Mouse (Mus musculus): ENCODE measurements around the gene Gm20388. TPM values are rescaled to one million over a fixed set of nuclear protein-coding genes. Genes with fewer than 3 reads are reported as not detected.
A peak's percentile ranks its signal among the peaks of the same experiment; 100 is the strongest.

The Gm20388 gene
- polyA plus RNA-seq, 1 experiment from 2014 or later = not detected

GRCm38 (mm10) chr8:121480411-121481031 lies 1569.9 kb downstream of the Gm20388 start:
- no peak for ATAC-seq
- H3K4me3 ChIP-seq (ENCODE audit: low read depth, low read length) = no peak overlapping the region
- H3K4me1 ChIP-seq (replicated peaks; ENCODE audit: control insufficient read depth, insufficient read depth, low read length) = no peaks in the 10 kb centered on the region
- no peak for TF ChIP-seq CTCF (IDR thresholded peaks at IDR 0.05; ENCODE audit: low read depth)
- H3K9ac ChIP-seq (ENCODE audit: low read depth, low read length) = no peak overlapping the region
- no peaks in the 10 kb centered on the region for H3K9me3 ChIP-seq (ENCODE audit: control insufficient read depth)
- no peaks in the 10 kb centered on the region for H3K36me3 ChIP-seq (ENCODE audit: control insufficient read depth, insufficient read depth)
- H3K27me3 ChIP-seq (replicated peaks; ENCODE audit: control insufficient read depth, insufficient read depth, low read length) = no peaks in the 10 kb centered on the region; the same call in 1 of the 2 replicates
- 58% methylated on average over 26 of the region's 26 CpGs for WGBS
- H3K4me2 ChIP-seq (replicated peaks; ENCODE audit: low read depth) = no peak overlapping the region
- H3K27ac ChIP-seq (ENCODE audit: low read depth, low read length) = no peak overlapping the region

- no peak overlapping the region for H3K4me2 ChIP-seq (replicated peaks; ENCODE audit: low read depth)
- WGBS = 48% methylated on average over 23 of the region's 23 CpGs
These were observed 1573.6 kb downstream of the Gm20388 start for GRCm38 (mm10) chr8:121484072-121484782.

GRCm38 (mm10) chr8:121491633-121492032 lies 1581.0 kb downstream of the Gm20388 start:
- no peak overlapping the region for H3K4me3 ChIP-seq (ENCODE audit: low read depth, low read length)
- no peaks in the 10 kb centered on the region for H3K4me1 ChIP-seq (replicated peaks; ENCODE audit: control insufficient read depth, insufficient read depth, low read length)
- H3K9me3 ChIP-seq (ENCODE audit: control insufficient read depth) = no peaks in the 10 kb centered on the region
- no peak overlapping the region for H3K27ac ChIP-seq (ENCODE audit: low read depth, low read length)
- TF ChIP-seq CTCF (IDR thresholded peaks at IDR 0.05; ENCODE audit: low read depth) = no peak
- WGBS = 62% methylated on average over 9 of the region's 9 CpGs
- H3K9ac ChIP-seq (ENCODE audit: low read depth, low read length) = no peak overlapping the region
- no peak for ATAC-seq
- no peaks in the 10 kb centered on the region for H3K27me3 ChIP-seq (replicated peaks; ENCODE audit: control insufficient read depth, insufficient read depth, low read length)
- no peaks in the 10 kb centered on the region for H3K36me3 ChIP-seq (ENCODE audit: control insufficient read depth, insufficient read depth)
- H3K4me2 ChIP-seq (replicated peaks; ENCODE audit: low read depth) = no peak overlapping the region

More at GRCm38 (mm10) chr8:121484072-121484782, 1573.6 kb downstream of the Gm20388 start:
- Histone ChIP-seq H3K9me3 (ENCODE audit: control insufficient read depth) (no peaks in the 10 kb centered on the region), H3K9ac (ENCODE audit: low read depth, low read length) (no peak overlapping the region), H3K27me3 (replicated peaks; ENCODE audit: control insufficient read depth, insufficient read depth, low read length) (no peaks in the 10 kb centered on the region; the same call in 1 of the 2 replicates), H3K4me1 (replicated peaks; ENCODE audit: control insufficient read depth, insufficient read depth, low read length) (no peaks in the 10 kb centered on the region), H3K36me3 (ENCODE audit: control insufficient read depth, insufficient read depth) (no peaks in the 10 kb centered on the region), H3K27ac (ENCODE audit: low read depth, low read length) (no peak overlapping the region), H3K4me3 (ENCODE audit: low read depth, low read length) (no peak overlapping the region)
- no peak for TF ChIP-seq CTCF (IDR thresholded peaks at IDR 0.05; ENCODE audit: low read depth)
- no peak for ATAC-seq

DNA sequence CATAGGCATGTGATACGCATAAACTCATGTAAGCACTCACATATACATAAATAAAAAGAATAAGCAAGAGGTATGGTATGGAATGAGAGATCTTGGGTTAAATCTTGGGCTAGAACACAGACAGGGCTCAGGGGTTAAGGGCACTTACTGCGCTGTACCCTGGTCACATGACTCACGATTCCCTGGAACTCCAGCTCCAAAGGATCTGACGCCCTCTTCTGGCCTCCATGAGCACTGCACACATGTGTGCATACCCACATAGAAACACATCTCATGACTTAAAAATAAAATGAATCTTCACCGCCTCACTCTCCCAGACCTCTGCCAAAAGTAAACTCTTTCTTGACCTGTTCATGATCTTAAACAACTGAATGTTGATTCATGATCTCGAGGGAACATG lies 1587.0 kb downstream of the Gm20388 start:
- 83% methylated on average over 6 of the region's 6 CpGs for WGBS

GRCm38 (mm10) chr8:121511751-121512150 lies 1601.1 kb downstream of the Gm20388 start:
- Histone ChIP-seq H3K27me3 (replicated peaks; ENCODE audit: control insufficient read depth, insufficient read depth, low read length) (peaks cover 18% of the 10 kb centered on the region; the same call in 1 of the 2 replicates), H3K27ac (ENCODE audit: low read depth, low read length) (no peak overlapping the region), H3K4me3 (ENCODE audit: low read depth, low read length) (no peak overlapping the region), H3K9ac (ENCODE audit: low read depth, low read length) (no peak overlapping the region), H3K4me1 (replicated peaks; ENCODE audit: control insufficient read depth, insufficient read depth, low read length) (no peaks in the 10 kb centered on the region), H3K9me3 (ENCODE audit: control insufficient read depth) (no peaks in the 10 kb centered on the region), H3K4me2 (replicated peaks; ENCODE audit: low read depth) (no peak overlapping the region), H3K36me3 (ENCODE audit: control insufficient read depth, insufficient read depth) (no peaks in the 10 kb centered on the region)
- no peak for TF ChIP-seq CTCF (IDR thresholded peaks at IDR 0.05; ENCODE audit: low read depth)
- ATAC-seq = no peak
- 56% methylated on average over 9 of the region's 9 CpGs for WGBS

More for the DNA sequence above, 1587.0 kb downstream of the Gm20388 start:
- ATAC-seq = no peak
- Histone ChIP-seq H3K9ac (ENCODE audit: low read depth, low read length) (no peak overlapping the region), H3K9me3 (ENCODE audit: control insufficient read depth) (no peaks in the 10 kb centered on the region), H3K27me3 (replicated peaks; ENCODE audit: control insufficient read depth, insufficient read depth, low read length) (no peaks in the 10 kb centered on the region), H3K4me3 (ENCODE audit: low read depth, low read length) (no peak overlapping the region), H3K27ac (ENCODE audit: low read depth, low read length) (no peak overlapping the region), H3K4me1 (replicated peaks; ENCODE audit: control insufficient read depth, insufficient read depth, low read length) (no peaks in the 10 kb centered on the region), H3K36me3 (ENCODE audit: control insufficient read depth, insufficient read depth) (no peaks in the 10 kb centered on the region), H3K4me2 (replicated peaks; ENCODE audit: low read depth) (no peak overlapping the region)
- TF ChIP-seq CTCF (IDR thresholded peaks at IDR 0.05; ENCODE audit: low read depth) = peak; percentile 23; the same call in 1 of the 2 replicates

DNA sequence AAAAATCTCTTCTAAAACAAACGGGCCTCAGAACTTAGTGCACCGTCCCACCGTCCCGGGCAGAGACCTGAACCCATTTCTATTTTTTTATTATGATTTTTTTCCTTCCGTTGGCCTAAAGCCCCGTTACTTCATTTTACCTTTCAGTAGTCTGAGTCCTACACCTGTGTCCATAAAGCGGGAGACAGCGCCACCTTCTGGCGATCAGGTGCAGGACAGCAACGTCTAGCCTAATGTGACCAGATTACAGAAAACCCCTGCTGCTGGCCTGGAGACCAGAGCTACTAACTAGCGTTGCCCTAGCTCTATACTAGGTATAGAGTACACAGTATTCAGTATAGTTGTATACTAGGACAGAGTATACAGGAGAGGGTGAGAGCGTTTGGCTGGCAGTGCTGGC lies 1602.8 kb downstream of the Gm20388 start:
- Histone ChIP-seq H3K9ac (ENCODE audit: low read depth, low read length) (no peak overlapping the region), H3K36me3 (ENCODE audit: control insufficient read depth, insufficient read depth) (no peaks in the 10 kb centered on the region), H3K27ac (ENCODE audit: low read depth, low read length) (no peak overlapping the region), H3K4me3 (ENCODE audit: low read depth, low read length) (no peak overlapping the region), H3K27me3 (replicated peaks; ENCODE audit: control insufficient read depth, insufficient read depth, low read length) (0 out of 2 replicates have a peak, but pooled peaks cover 13% of the 10 kb centered on the region), H3K4me1 (replicated peaks; ENCODE audit: control insufficient read depth, insufficient read depth, low read length) (no peaks in the 10 kb centered on the region), H3K9me3 (ENCODE audit: control insufficient read depth) (no peaks in the 10 kb centered on the region), H3K4me2 (replicated peaks; ENCODE audit: low read depth) (no peak overlapping the region)
- TF ChIP-seq CTCF (IDR thresholded peaks at IDR 0.05; ENCODE audit: low read depth) = peak; percentile 95
- peak; percentile 49; the same call in 1 of the 2 replicates for ATAC-seq
- WGBS = 8% methylated on average over 12 of the region's 12 CpGs
